Mouse (Mus musculus): Measurements from ENCODE around the gene Msi2.

Msi2 gene

DNA sequence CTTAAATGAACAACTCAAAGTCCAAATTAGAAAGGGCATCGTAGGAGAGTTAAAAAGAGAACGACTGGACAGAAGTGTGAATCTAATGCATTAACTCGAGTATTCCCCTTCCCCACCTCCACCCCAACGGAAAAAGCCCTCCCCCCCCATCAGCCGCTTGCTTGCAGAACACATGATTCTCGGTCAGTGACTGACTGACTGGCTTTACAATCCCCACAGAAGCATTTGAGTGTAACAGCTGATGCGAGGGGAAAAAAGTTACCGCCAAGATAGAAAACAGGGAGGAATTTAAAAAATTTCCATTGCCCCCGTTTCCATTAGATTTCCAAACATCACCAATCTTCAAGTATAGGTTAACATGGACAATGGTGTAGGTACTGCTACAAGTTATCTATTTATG is 4.8 kb downstream of the Msi2 start:
- DNase-seq (ENCODE audit: low spot score in 2 of 2) = no peak

GRCm38 (mm10) chr11:88709876-88710614 is 8.3 kb downstream of the Msi2 start:
- no peak for DNase-seq (ENCODE audit: low spot score in 2 of 2)

DNA sequence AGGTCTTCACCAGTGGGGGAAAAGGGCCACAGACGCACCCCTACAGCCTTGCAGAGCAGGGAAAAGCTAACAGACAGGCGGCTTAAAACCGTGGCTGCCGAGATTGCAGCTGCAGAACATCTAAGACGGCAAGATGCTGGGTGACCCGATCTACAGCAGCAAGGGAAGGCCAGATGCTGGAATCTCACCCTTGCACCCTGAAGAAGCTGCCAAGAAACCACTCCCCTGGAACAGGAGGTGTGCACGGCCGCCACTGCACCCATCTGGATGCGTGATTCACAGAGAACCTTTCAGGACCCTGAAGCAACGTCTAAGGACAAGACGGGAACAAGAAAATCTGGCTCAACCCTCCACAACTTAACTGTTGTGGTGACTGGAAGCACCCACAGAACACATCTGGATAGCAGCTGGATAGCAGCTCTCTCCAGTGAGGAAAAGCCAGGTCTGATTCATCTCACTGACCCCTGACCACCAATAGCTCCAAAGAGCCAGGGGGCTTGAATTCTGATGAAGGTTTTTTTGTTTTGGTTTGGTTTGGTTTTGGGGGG is 11.0 kb downstream of the Msi2 start:
- DNase-seq (ENCODE audit: low spot score in 2 of 2) = no peak

DNA sequence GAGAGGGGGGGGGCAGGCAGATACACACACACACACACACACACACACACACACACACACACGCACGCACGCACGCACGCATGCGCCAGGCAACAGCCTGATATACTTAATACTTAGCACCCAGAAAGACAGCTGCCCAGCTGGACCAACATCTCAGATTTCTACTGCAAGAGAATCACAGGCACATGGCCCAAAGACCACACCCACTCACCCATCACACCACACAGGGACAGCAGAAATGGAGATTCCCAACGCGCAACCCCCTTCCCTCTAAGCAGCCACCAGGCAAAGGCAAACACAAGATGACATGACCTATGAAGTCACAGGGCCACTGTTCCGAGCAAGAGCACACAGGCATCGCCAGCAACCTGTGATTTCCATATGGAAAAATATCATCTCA is 13.6 kb downstream of the Msi2 start:
- no peak for DNase-seq (ENCODE audit: low spot score in 2 of 2)

GRCm38 (mm10) chr11:88703220-88703619 is 15.1 kb downstream of the Msi2 start:
- no peak for DNase-seq (ENCODE audit: low spot score in 2 of 2)

DNA sequence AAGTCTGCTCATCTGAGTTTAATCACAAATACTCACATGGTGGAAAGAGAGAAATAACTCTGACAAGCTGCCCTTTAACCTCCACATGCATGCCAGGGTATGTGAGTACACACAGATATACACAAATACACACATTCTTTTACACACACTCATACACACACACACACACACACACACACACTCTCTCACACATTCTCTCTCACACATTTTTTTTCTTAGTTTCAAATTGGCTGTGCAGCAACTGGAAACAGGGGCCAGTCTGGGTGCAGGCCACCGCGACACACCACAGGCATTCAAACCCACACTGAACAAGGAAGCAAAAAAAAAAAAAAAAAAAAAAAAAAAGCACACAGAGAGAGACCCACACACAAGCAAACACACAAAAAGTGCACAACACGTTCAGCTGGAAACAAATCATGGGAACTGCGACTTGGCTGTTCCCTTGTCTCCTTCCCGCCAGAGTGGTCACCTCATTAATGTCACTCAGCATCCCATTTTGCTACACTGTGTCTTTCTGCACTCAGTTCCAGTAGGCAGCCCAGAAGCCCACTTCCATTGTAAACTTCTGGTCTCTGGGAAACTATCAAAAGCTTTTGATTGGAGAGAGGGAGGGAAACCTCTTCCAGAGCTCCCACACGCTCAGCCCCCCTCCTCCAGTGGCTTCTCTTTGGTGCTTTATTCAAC is 16.2 kb downstream of the Msi2 start:
- DNase-seq (ENCODE audit: low spot score in 2 of 2) = no peak

DNA sequence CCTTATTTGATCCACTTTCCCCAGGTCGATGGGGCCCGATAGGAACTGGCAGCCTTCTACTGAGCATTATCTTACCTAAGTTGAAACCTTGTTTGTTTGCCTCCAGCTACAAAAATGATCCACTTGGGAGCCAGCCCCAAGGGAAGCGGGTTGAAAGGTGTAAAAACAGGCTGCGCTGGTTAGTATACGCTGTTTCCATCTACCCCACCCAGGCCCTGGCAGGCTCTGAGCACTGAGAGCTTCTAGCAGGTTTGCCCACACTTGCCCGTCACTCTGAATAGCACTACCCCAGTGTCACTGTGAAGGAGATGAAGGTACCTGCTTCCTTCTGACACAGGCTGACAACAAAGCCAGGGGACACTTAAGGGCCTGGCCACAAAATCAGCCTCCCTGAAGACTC is 17.3 kb downstream of the Msi2 start:
- DNase-seq (ENCODE audit: low spot score in 2 of 2) = no peak

GRCm38 (mm10) chr11:88700202-88700711 is 18.1 kb downstream of the Msi2 start:
- DNase-seq (ENCODE audit: low spot score in 2 of 2) = no peak

DNA sequence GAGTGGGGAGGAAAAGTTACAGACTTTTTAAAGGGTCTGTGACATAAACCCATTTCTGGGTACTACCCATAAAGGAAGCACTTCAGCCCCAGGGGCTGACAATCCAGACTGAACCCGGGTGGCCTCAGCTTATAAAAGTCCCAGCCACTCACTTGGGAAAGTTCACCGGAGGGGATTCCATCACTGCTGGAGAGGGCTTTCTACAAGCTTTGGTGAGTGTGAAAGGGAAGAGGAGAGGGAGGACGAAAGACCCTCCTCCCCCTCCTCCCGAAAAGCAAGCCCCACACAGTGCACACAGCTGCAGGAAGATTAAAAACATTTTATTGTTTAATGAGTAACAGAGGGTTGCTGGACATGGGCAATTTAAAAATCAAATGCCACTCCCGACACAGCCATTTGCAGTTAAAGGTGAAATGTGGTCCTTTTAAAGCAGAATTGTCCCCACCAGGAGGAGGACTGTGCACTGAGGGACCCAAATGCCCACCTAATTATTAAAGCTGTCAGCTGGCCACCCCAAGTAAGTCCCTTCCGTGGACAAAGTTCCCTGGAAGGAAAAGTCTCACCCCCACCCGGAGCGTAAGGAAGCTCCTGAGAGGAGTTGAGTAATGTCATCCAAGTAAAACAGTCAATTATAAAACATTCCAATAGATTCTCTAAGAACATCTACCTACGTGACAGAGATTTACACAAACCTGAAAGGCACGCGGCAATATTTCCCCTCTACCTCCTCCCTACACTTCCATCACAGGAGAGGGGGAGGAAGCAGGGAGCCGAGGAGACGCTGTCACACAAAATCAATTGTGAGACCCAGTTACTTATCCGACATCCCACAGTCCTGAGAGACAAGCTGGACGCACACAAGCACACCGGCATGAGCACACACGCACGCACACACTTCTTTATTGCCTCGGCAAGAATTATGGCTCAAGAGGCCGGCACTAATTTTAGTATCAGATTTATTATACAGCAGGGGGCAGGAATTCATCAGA is 24.1 kb downstream of the Msi2 start:
- no peak for DNase-seq (ENCODE audit: low spot score in 2 of 2)

DNA sequence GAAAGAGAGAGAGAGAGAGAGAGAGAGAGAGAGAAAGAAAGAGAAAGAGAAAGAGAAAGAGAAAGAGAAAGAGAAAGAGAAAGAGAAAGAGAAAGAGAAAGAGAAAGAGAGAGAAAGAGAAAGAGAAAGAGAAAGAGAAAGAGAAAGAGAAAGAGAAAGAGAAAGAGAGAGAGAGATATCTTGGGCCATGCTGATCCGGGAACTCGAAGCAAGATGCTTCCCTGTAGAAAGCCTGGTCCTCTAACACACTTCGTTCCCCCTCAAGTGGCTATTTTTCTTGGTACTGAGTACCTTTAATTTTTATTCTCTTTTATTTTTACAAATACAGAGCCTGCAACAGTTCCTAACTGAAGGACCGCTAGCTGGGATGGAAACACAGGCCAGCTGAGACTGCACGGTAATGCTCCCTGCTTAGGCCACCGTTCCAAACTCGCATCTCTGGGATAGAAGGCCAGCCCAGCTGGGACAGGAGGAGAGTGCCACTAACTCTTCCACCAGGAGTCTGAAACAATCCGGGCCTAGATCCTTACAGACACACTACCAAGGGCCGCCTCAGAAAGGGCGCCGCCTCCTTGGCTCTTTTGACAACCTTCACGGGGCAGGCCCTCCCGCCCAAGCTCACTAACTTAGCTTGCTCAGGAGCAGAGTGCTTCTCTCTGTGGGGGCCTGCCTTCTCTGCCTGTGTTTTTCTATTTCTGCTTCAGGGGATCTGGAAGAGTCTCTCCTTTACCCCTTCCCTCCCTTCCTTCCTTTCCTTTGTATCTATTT is 25.1 kb downstream of the Msi2 start:
- DNase-seq (ENCODE audit: low spot score in 2 of 2) = no peak

- DNase-seq (ENCODE audit: low spot score in 2 of 2) = no peak
Observed at GRCm38 (mm10) chr11:88692374-88692773, 25.9 kb downstream of the Msi2 start.

- no peak for DNase-seq (ENCODE audit: low spot score in 2 of 2)
Observed at GRCm38 (mm10) chr11:88690556-88691287, 27.6 kb downstream of the Msi2 start.

GRCm38 (mm10) chr11:88689831-88690459 is 28.4 kb downstream of the Msi2 start:
- no peak for DNase-seq (ENCODE audit: low spot score in 2 of 2)

DNA sequence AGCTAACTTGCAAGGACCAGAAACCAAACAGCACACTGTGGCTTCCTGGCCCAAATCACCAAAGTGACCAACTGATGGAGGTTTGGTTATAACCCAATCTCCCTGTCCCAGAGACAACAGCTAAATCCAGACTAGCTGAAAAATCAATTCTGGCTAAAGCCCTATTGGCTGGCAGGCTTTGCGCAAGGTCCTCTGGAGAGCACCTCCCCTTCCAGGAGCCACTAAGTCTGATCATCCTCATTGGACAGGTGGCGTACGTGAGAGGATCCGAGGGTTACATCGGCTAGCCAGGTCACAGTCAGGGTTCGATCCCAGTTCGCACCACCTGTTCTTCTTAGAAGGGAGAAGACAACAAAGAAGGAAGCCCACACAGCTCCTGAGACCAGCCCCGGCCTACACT is 29.7 kb downstream of the Msi2 start:
- no peak for DNase-seq (ENCODE audit: low spot score in 2 of 2)

DNA sequence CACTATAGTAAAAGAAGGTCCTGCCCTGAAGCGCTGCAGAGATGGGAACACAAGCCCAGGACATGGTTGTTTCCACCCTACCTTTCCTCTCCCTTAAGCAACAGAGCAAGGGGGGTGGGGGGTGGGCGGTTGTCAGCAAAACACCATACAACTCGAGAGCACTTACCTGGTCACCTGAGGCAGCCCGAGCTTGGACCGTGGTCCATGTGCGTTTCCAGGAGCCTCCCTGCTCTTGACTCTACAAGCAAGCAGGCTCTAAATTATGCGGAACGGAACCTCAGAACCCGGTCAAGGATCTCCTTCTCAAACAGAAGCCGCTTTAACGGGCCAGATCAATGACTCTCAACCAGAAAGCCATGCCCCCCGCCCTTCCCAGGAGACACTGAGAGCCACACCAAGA is 30.6 kb downstream of the Msi2 start:
- no peak for DNase-seq (ENCODE audit: low spot score in 2 of 2)

GRCm38 (mm10) chr11:88687010-88687409 is 31.3 kb downstream of the Msi2 start:
- no peak for DNase-seq (ENCODE audit: low spot score in 2 of 2)

DNA sequence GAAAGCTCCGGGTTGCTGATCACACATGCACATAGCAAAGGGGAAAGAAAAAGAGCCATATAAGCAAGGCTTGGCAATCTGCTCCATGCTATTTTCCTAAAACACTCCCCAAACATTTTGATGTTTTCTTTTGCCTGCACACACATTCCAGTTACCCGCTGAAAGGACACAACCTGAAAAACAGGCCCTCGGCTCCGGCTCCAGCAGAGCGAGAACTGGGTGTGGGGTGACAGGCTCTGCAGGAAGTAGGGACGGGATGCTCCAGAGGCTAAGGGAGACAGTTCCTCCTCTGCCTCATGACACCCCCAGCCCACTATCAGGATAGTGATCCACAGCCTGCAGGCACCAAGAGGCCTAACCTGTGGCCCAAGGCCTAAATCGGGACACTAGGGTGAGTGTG is 32.3 kb downstream of the Msi2 start:
- DNase-seq (ENCODE audit: low spot score in 2 of 2) = no peak

DNA sequence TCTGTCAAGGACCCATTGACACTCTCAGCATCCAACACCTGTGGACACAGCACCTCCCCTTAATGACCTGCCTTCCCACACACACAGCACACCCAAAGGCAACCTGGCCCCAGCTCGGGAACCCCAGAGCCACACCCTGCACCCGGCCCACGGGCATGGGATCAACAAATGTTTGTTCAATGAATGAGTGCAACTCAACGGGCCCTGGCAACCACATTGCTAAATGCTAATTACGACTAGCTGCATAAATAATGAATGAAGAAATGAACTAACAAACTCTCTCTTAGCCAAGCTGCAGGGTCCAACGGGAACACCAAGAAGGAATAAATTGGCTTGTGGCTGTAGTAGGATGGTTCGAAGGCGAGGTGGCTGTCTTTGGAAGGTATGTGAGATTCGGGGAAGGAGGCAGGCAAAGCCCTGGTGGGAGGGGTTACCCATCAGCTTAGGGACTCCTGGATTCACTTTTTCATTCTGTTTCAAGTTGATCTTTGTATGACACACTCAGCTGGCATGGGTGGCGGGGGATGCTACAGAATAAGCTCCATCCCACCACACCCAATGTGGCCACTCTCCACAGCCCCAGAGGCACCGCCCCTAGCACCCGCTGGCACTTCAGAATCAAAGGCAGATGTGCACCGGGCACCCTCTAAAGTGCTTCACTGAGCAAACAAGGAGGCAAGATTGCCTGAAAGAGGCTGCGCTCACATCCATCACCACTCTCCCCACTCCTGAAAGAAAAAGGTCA is 35.1 kb downstream of the Msi2 start:
- DNase-seq (ENCODE audit: low spot score in 2 of 2) = no peak

GRCm38 (mm10) chr11:88677350-88677749 is 41.0 kb downstream of the Msi2 start:
- DNase-seq (ENCODE audit: low spot score in 2 of 2) = no peak
